Mouse (Mus musculus): ENCODE data around the gene Taf13.

- TF ChIP-seq CTCF (IDR thresholded peaks at IDR 0.05; ENCODE audit: extremely low read depth, insufficient read length, insufficient replicate concordance, low read depth, low read length) = no peak
- peak; percentile 59; the same call in 1 of the 2 replicates for TF ChIP-seq POLR2A (IDR thresholded peaks at IDR 0.05; ENCODE audit: low read depth, low read length)
Observed at GRCm38 (mm10) chr3:108590786-108591529, 19.5 kb downstream of the Taf13 start, which contains the start of gene Wdr47.

Data from small intestine, adult 2 months (tissue).